Mouse (Mus musculus): ENCODE data around the gene Mif.

Mif gene

DNA sequence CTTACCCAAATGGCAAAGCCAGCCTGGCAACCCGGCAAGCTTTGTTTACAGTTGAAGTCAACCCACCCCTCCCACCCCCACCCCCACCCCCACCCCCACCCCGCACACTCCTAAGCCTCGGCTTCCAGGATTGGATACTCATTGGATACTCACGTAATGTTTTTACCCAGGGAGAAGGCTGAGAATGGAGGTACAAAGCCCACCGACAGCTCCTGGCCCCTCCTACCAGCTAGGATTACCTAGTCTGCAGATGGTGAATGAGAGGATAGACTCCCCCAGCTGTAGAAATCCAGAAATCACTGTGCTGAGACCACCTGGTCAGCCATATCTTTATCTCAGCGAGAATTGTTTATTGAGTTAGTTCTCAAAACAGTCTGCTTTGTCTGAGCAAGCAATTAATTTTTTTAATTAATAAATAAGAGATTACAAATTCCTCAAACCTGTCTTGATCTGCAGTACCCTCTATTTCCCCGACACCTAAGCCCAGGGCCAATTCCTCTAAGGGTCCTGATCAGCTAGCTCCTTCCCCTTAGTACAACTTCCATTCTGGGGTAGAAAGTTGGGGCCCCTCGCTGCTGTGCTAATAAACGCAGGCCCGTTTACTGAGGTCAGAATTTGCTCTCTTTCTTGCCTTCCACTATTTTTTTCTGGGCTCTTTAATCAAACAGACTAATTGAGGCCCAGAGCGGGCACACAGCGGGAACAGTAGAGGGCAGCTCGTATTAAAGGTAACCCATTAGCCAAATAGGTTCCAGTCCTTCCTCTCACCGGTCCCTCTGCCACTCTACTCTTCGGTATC is 22.6 kb upstream of the Mif start:
- no peak for DNase-seq (ENCODE audit: low read depth, low spot score)
- Histone ChIP-seq H3K36me3 (ENCODE audit: control insufficient read depth, insufficient read depth, low read length, poor library complexity, severe bottlenecking) (no peaks in the 10 kb centered on the region), H3K27me3 (ENCODE audit: control insufficient read depth, insufficient read depth, low read length, poor library complexity, severe bottlenecking) (no peaks in the 10 kb centered on the region)

DNA sequence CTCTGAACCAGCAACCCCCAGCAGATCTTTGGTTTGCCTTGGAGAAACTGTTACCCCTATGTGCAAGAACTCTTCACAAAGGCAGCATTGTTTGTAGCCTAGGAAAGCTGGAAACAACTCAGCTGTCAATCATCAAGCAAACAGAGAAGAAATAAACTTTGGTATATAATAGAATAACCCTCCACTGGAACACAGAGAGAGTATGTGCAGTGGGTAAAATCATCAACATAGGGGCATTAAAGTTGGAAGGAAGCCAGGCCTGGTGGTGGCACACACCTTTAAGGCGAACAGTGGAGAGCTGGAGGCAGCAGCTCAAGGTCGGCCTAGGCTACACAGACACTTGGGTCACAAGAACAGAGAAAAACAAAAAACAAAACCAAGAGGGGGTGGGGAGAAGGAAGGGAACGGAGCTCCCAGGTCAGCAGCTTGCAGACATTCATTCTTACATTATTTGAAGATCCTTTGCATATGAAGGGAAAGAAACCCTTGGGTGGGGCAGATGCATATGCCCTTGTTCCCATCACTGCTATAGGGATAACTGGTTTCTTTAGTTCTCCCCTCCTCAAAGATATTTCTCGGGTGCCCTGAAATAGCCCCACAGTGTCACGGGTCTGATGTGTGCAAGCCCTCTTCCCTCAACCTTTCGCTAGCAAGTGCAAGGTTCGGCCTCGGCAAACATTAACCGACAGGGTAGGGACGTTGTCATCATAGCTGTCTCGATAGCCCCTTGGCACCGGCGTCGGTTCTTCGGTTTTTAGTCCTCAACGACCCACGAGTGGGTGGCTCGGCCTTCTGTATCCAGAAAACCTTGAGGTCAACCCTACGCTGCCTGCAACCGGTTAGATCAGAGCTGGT is 21.8 kb upstream of the Mif start:
- H3K27me3 ChIP-seq (ENCODE audit: control insufficient read depth, insufficient read depth, low read length, poor library complexity, severe bottlenecking), result no peaks in the 10 kb centered on the region
- H3K36me3 ChIP-seq (ENCODE audit: control insufficient read depth, insufficient read depth, low read length, poor library complexity, severe bottlenecking), result no peaks in the 10 kb centered on the region
- DNase-seq (ENCODE audit: low read depth, low spot score), result no peak

DNA sequence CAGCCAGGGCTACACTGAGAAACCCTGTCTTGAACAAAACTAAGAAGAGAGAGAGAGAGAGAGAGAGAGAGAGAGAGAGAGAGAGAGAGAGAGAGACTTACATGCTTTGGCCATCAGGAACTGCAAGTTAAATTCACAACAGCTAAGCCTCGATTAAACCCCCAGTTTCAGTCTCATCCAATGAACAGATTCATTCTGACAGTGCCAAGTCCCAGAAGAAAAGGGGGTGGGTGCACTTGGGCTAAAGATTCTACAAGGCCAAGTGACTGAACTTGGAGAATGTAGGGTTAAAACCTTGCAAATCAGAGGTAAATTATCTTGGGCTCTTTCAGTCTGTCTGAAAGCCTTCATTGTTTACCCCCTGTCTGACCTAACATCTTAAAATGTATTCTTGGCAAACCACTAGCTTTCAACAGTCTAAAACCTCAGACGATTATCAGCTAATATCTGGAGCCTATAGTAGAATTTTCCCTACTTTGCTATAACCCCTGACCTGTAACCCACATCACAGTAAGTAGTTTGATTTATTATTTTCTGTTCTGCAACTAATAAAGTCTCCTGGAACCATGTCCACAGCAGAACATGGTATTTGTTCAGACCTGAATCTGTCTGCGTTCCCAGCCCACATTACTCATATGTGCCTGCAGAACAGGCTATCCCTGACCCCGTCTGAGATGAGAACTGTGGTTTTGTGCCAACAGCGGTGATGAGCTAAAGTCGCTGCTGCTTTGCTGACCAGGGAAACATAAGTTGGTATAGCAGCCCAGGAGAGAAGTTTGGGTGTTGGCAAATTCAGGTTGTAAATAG is 20.9 kb upstream of the Mif start:
- Histone ChIP-seq H3K27me3 (ENCODE audit: control insufficient read depth, insufficient read depth, low read length, poor library complexity, severe bottlenecking) (no peaks in the 10 kb centered on the region), H3K36me3 (ENCODE audit: control insufficient read depth, insufficient read depth, low read length, poor library complexity, severe bottlenecking) (no peaks in the 10 kb centered on the region)
- DNase-seq (ENCODE audit: low read depth, low spot score), result no peak

DNA sequence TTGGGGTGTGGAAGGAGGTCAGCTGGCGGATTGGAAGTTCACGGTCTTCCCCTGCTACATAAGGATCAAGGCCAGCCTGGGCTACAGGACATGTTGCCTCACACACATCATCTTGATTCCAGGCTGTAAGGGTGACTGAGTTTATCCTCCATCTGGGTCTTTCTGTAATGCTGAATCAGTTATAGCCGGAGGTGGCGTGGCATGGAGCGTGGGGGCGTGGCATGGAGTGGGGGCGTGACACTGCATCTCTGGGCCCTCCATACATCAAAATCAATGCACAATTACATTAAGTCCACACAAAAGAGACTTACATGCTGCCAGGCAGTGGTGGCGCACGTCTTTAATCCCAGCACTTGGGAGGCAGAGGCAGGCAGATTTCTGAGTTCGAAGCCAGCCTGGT is 20.3 kb upstream of the Mif start:
- no peak for DNase-seq (ENCODE audit: low read depth, low spot score)

DNA sequence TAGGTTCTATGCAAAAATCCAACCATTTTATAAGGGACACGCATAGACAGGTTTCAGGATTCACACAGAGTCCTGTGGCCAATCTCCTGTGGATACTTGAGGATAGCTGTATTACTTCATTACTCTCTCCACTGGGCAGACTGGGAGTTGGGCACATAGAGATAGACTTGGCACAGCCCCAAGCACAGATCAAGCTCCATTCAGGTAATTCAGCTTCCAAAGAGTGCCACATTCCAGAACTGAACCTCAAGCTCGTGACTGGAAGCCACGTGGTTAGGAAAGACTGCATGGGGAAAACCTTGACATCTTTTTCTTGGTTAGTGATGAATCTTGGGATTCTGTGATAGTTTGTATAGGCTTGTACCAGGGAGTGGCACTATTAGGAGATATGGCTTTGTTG is 18.8 kb upstream of the Mif start:
- Histone ChIP-seq H3K27me3 (ENCODE audit: control insufficient read depth, insufficient read depth, low read length, poor library complexity, severe bottlenecking) (no peaks in the 10 kb centered on the region), H3K36me3 (ENCODE audit: control insufficient read depth, insufficient read depth, low read length, poor library complexity, severe bottlenecking) (no peaks in the 10 kb centered on the region)

More for the DNA sequence above, 20.3 kb upstream of the Mif start:
- Histone ChIP-seq H3K27me3 (ENCODE audit: control insufficient read depth, insufficient read depth, low read length, poor library complexity, severe bottlenecking) (no peaks in the 10 kb centered on the region), H3K36me3 (ENCODE audit: control insufficient read depth, insufficient read depth, low read length, poor library complexity, severe bottlenecking) (no peaks in the 10 kb centered on the region)

DNA sequence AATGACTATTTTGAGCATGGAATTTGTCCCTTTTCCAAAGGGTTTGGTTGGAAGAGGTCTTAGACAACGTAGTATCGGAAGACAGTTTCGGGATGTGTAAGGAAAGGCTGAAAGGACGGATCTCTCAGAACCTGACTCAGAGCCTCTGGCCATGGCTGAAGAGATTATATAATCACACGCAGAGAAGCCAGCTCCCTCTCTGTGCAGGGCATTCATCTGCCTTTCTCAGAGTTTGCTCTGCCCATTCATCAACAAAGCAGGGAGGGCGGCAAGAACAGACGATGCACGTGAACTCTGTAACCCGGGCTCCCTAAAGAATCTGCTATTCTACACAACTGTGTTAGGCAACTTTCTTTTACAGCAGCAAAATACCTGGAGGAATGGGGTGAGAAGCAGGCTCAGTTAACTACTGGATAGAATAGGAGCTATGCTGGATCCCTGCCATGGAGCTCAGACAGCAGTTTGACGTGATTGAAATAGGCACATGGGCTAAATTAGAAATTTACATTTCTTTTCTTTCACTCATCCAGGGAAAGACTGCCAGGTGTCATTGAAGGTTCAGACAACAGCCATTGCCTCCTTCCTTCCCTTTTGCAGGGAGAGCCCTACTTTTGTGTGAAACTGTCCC is 13.6 kb upstream of the Mif start:
- Histone ChIP-seq H3K36me3 (ENCODE audit: control insufficient read depth, insufficient read depth, low read length, poor library complexity, severe bottlenecking) (no peaks in the 10 kb centered on the region), H3K27me3 (ENCODE audit: control insufficient read depth, insufficient read depth, low read length, poor library complexity, severe bottlenecking) (no peaks in the 10 kb centered on the region)
- no peak for DNase-seq (ENCODE audit: low read depth, low spot score)

More for the DNA sequence above, 18.8 kb upstream of the Mif start:
- no peak for DNase-seq (ENCODE audit: low read depth, low spot score)

DNA sequence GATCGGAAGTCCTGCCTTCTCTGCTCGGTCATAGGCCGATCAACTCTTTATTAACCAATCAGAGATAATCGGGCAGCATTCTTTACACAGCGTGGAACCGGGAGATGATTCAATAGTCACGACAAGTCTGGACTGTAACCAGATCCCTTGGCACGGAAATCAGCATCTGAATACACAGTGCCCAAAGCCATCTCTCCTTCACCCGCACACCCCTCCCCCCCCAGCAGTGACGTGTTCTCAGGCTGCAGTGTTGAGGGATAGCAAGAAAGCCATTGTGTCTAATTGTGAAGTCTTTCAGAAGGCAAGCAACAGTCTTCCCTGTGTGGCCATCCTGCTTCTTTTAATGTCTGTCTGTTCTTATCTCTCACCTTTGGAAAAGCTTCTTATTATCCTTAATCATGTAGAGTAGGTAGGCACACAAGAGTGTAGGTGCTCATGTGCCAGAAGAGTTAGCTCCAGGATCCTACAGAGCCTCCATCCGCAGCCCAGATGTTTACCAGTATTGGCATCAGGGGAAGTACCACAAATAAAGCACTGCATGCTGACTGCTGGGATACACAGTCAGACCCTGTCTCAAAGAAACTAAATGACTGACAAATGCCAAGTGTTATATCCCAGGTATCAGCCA is 13.0 kb upstream of the Mif start:
- no peak for DNase-seq (ENCODE audit: low read depth, low spot score)
- Histone ChIP-seq H3K27me3 (ENCODE audit: control insufficient read depth, insufficient read depth, low read length, poor library complexity, severe bottlenecking) (no peaks in the 10 kb centered on the region), H3K36me3 (ENCODE audit: control insufficient read depth, insufficient read depth, low read length, poor library complexity, severe bottlenecking) (no peaks in the 10 kb centered on the region)

DNA sequence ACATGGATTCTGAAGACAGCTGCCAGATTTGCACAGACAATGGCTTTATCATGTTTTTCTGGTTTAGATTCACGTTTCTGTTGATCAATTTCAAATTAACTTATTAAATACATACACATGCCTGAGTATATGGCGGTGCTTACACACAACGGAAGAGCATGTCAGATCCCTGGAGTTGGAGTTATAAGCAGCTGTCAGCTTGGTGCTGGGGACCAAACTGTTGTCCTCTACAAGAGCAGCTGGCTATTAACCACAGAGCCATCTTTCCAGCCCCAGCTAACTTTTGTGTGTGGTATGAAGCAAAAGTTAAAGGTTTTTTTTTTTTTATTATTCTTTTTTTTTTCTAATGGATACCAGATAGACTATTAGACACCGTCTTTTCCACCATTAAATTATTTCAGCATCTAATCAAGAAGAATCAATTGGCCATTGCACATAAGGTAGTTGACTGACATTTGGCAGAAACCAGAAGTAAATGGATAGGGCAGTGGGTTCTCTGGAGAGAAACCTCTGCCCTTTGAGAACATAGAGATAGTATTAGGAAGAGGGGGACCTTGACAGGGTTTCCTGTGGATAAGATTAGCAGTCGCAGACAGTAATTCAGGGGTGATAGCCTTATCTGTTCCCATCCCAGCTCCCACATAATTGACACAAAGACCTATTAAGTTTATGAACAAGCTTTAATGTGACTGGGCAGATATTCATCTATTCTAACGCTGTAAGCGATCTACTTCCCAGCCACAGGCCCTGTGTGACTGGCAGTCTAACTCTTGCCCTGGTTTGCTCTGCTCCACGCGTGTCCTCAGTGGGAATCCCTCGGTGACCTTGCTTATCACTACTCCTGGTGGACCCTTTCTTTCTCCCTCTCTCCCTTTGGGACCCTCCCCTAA is 12.2 kb upstream of the Mif start:
- Histone ChIP-seq H3K27me3 (ENCODE audit: control insufficient read depth, insufficient read depth, low read length, poor library complexity, severe bottlenecking) (no peaks in the 10 kb centered on the region), H3K36me3 (ENCODE audit: control insufficient read depth, insufficient read depth, low read length, poor library complexity, severe bottlenecking) (no peaks in the 10 kb centered on the region)
- no peak for DNase-seq (ENCODE audit: low read depth, low spot score)

DNA sequence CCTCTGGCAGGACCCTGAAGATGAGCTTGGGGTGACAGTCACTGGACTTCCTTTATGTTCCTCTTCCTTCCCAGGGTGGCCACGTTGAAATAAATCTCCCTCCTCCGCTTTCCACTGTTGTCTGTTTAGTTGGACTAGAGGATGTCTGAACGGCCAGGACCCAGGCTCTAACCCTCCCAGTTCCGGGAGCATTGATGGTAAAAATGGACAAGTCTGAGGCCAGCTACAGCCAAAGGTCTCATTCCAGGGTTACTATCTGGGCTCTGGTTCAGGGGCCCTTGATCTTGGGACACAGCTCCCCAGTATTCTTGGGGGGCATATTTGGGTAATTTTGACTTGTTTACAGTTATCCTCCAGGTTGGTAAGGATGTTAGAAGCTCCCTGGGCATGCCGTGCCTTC is 1.5 kb upstream of the Mif start:
- Histone ChIP-seq H3K36me3 (ENCODE audit: control insufficient read depth, insufficient read depth, low read length, poor library complexity, severe bottlenecking) (no peaks in the 10 kb centered on the region; the same call in 1 of the 2 replicates), H3K27me3 (ENCODE audit: control insufficient read depth, insufficient read depth, low read length, poor library complexity, severe bottlenecking) (no peaks in the 10 kb centered on the region)
- no peak for DNase-seq (ENCODE audit: low read depth, low spot score)

DNA sequence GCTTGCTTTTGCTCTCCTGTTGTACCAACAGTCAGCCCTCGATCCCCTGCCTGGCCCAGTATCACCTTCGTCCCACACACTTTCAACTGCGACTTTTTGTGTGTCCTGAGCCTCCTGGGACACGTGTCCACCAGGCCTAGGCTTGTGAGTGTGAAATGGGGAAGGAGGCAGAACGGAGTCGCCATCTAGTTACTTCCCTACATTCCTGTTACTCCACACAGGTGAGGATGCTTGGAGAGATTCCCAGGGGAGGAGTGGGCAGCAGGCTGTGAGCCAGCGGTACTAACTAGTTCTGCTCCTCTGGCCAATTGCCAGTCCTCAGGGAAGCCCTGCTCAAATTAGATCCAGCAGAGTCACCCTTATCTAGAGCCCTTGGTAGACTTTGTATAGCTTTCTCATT is 706 bp upstream of the Mif start:
- no peaks in the 10 kb centered on the region; the same call in 1 of the 2 replicates for H3K36me3 ChIP-seq (ENCODE audit: control insufficient read depth, insufficient read depth, low read length, poor library complexity, severe bottlenecking)
- H3K27me3 ChIP-seq (ENCODE audit: control insufficient read depth, insufficient read depth, low read length, poor library complexity, severe bottlenecking), result no peaks in the 10 kb centered on the region
- DNase-seq (ENCODE audit: low read depth, low spot score), result no peak

DNA sequence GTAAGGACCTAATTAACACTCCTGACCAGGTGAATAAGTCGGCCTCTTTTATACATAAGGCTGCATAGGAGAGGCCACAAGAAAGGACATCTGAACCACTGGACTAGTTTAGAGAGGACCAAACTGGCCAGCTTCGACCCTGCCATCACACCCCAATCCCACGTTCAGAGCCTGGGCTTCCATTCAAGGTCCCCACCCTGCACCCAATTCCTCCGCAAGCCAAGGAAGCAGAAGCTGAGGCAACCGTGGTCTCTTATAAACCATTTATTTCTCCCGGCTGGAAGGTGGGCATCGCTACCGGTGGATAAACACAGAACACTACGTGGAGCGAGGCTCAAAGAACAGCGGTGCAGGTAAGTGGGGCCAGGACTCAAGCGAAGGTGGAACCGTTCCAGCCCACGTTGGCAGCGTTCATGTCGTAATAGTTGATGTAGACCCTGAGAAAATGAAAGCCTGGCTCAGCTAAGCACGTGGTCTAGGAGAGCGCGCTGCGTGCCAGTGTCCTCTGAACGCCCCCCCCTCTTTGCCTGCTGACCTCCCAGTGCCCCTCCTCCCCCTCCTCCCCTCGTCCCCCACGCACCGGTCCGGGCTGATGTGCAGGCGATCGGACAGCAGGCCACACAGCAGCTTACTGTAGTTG is 813 bp downstream of the Mif start:
- DNase-seq (ENCODE audit: low read depth, low spot score), result peak; percentile 48
- Histone ChIP-seq H3K36me3 (ENCODE audit: control insufficient read depth, insufficient read depth, low read length, poor library complexity, severe bottlenecking) (no peaks in the 10 kb centered on the region; the same call in 1 of the 2 replicates), H3K27me3 (ENCODE audit: control insufficient read depth, insufficient read depth, low read length, poor library complexity, severe bottlenecking) (no peaks in the 10 kb centered on the region)

DNA sequence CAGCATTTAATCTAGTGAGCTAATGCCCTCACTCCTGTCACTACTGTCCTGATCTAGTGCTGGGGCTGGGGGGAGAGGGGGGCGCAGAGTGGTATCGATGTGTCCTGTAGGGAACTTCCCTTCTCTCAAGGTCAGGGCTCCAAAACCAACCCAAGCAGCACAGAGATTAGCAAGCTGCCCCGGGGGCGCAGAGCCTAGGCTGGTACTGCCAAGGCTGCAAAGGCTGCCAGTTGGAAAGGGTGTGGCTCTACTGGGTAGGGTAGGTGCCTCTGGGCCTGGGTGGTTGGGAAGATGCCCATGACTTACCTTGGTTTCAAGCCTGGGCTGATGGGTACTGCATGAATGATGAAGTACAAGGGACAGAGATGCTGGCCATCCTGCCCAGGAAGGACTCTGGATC is 2.4 kb downstream of the Mif start:
- no peaks in the 10 kb centered on the region for H3K27me3 ChIP-seq (ENCODE audit: control insufficient read depth, insufficient read depth, low read length, poor library complexity, severe bottlenecking)
- DNase-seq (ENCODE audit: low read depth, low spot score), result no peak
- no peaks in the 10 kb centered on the region; the same call in 1 of the 2 replicates for H3K36me3 ChIP-seq (ENCODE audit: control insufficient read depth, insufficient read depth, low read length, poor library complexity, severe bottlenecking)

DNA sequence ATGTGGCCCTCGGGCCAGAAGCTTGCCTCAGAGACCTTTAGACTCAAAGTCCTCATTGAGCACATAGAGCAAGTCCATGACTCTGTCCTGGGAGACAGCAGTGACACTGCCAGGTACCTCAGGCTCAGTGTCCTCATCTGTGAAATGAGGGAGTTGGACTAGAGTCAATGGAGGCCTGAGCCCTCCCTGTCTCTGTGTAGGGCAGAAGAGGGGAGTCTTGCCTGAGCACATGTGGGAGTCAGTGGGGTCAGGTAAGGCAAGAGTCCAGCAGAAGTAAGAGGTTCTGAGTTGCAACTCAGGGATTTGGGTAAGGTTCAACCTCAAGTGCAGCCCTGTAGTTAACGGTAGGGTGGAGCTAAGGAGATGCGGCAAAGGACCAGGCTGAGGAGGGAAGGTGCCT is 3.1 kb downstream of the Mif start:
- Histone ChIP-seq H3K36me3 (ENCODE audit: control insufficient read depth, insufficient read depth, low read length, poor library complexity, severe bottlenecking) (no peaks in the 10 kb centered on the region; the same call in 1 of the 2 replicates), H3K27me3 (ENCODE audit: control insufficient read depth, insufficient read depth, low read length, poor library complexity, severe bottlenecking) (no peaks in the 10 kb centered on the region)
- no peak for DNase-seq (ENCODE audit: low read depth, low spot score)
